Mouse (Mus musculus) kidney, postnatal 4 days (tissue): ENCODE data around the gene Gm11116.
"Not testable (repeated sequence)": the region's sequence is repeated elsewhere in the genome, so short reads cannot be mapped to it uniquely, and the experiment has no call there.

Experiments
- DNase-seq, 2 experiments: peaks; one replicate each; pipeline ENCODE4 v3.0.0; 2021; ENCODE audit warnings: mixed read lengths in 2 of 2

The Gm11116 gene

DNA sequence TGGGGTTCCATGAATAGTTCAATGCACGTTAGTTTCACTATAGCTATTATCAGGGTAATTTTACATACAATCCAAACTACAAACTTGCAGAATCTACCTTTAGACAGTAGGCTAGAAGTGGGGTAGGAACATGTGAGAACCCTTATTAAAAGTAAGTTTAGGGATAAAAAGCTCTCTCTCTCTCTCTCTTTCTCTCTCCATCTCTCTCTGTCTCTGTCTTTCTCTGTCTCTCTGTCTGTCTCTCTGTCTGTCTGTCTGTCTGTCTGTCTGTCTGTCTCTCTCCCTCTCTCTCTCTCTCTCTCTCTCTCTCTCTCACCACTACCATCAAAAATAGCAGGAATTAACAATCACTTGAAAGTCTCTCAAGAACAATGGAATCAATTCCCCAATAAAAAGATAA, at the start of gene Gm11116:
Gene Gm11116, minus strand, starts transcription at position 101 of the 400 bp plus-strand sequence.
- DNase-seq, result no peak

DNA sequence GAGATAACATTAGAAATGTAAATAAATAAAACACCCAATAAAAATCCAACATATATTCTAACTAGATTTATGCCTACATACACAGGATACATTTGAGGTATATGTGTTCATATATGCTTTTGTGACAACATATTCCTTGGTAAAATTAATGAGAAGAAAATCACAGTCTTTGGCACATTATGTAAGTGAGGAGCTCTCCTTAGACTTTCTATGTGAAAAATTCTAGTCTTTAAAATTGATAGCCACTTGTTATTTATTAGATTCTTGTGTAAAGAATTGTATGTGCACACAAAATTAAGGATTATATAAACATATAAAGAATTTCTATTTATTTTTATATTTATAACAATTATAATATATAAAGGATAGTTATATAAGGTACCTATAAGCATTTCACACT, 42.7 kb upstream of the Gm11116 start, which contains the start of gene Gm11115:
Gene Gm11115, minus strand, starts transcription at position 101 of the 400 bp plus-strand sequence.
- no peak for DNase-seq

DNA sequence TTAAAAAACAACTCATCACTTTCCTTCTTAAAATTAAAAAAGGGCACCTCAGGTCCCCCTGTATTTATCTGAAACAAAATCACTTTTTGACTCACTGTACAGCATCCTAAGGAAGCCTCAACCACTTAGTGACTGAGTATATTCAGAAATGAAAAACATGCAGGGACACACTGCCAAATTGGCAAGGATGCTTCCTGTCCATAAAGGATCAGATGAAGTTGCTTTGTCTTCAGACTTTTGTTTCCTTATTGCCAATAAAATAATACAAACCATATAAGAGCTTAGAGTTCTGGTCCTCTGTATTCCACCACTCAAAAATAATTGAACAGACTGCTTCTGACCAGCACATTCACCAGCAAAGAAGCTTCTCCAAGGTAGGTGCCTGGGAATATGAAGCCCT, 25.1 kb downstream of the Gm11116 start, which contains the start of gene Smr2:
Gene Smr2, plus strand, starts transcription at position 301 of the 400 bp plus-strand sequence.
- not testable (repeated sequence) for DNase-seq
